Mouse (Mus musculus) cerebellum, postnatal 14 days (tissue): ENCODE results near the gene Prelid3b.

Experiments
- DNase-seq, 2 experiments: peaks; one replicate each; pipeline ENCODE4 v3.0.0; 2021; ENCODE audit warnings: mixed read lengths in 2 of 2

Gene Prelid3b

DNA sequence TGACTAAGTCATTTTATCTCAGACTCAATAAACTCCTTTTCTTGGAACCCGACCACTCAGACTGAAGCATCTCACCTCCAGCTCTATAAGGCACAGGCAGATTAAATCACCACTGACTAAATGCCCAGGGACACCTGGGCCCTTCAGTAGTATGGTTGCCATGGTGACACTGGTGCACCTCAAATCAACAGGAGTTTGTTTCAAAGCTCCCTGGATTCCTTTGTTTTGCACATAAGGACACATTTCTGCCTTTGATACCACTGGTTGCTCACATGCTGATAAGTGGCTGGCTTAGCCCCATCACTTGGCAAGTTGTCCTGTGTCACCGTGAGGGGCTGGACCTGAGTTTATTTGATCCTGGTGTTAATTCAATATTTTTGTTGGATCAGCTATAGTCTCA, 13.5 kb downstream of the Prelid3b start:
- no peak for DNase-seq

DNA sequence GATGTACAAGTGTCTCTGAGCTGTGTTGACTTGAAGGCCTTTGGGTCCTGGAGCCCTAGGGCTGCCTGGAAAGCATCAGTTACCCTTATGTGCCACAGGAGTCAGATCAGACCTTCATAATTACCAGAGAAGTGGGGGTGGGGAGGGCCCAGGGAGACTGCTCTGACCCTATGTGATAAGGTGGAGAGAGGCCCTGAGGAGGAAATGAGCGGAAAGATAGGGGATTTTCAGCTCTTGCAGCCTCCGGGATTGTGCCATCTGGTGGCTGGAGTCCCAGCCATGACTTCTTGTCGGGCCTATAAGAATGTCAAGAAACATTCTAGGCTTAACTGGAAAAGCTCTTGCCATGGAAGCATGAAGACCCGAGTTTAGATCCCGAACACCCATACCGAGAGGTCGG, 19.2 kb downstream of the Prelid3b start:
- DNase-seq: no peak

DNA sequence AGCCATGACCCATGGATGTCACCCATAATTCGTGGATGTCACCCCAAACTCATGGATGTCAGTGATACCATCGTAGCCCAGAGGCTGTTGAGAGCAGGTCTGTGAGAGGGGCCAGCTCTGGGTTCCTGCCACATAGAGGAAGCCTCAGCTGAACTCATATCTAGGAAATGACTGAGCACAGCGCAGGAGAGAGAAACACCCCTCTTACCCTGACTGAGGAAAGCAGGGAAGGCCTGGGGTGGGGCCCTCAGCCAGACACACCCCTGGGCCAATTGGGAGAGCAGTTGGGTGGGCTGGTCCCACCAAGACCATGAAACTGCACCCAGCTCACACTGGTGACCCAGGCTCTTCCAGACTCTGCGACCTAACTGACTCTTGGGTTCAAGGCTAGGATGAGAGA, 22.5 kb downstream of the Prelid3b start, which contains the start of gene Tubb1:
TSS of gene Tubb1 (plus strand) at position 343 of the 400 bp plus-strand sequence.
- no peak for DNase-seq

DNA sequence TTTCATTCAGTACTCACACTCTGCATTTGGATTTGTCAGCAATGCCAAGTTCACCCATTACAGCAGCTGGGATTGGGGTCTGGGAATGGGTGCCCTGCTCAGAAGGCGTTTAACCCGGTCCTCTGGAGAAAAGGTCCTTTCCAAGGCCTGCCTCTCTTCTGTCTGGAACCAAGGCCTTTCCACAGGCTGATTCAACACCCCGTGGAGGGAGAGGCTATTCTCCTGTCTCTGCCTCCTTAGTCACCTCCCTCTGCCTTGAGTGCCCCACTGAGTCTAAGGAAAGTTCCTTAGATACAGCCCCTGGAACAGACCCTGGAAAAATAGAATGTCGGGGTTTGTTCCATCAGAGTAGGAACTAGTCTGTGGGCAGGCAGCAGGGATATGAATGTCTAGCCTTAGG, 24.5 kb downstream of the Prelid3b start:
- no peak for DNase-seq

DNA sequence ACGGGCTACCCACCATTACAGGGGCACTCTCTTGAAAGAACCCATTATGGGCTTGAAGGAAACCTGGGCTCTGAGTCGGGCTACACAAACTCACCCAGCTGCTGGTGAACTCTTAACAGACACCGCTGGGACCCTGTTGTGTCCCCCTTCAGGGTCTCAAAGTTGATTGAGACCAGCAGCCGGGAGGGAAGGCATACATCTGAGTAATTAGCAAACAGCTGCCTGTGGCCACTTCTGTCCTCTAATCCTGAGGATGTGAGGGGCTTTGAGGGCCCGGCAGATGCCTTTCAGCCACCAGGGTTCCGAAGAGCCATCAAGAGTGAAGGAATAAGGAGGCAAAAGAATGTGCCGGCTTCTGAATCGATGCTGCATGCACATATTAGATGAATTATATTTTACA, 26.0 kb downstream of the Prelid3b start:
- DNase-seq: no peak

DNA sequence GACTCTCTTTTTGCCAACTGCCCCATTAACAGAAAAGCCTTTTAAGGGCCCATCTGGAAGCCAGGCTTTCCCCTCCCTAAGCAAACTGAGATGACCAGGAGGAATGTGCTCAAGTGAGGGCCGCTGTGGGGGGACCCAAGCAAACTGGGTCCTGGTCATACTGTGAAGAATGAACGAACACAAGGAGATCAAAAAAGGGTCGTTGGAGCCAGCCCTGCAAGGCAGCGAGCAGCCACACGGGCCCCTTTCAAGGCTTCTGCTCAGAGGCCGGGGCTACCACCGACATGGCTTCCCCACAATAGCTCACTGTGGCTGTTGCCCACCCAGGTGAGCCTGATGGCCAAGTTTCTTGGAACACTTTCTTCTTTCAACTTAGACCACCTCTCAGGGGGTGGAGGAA, 26.4 kb downstream of the Prelid3b start:
- DNase-seq: no peak

DNA sequence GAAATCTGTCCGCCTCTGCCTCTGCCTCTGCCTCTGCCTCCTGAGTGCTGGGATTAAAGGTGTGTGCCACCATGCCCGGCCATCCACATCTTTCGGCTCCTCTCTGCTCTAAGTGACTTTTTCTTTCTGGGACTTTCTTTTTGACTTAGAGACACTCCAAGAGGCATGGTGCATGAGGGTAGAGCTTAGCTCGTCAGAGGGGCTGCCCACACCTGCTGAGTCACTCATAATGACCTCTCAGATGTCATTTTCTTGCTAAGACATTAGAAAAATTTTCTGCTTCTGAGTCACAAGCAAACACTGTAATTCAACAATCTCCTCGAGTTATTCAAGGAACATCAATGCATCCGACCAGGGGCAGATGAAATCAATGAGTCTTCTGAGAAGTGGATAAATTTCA, 27.9 kb downstream of the Prelid3b start:
- no peak for DNase-seq

DNA sequence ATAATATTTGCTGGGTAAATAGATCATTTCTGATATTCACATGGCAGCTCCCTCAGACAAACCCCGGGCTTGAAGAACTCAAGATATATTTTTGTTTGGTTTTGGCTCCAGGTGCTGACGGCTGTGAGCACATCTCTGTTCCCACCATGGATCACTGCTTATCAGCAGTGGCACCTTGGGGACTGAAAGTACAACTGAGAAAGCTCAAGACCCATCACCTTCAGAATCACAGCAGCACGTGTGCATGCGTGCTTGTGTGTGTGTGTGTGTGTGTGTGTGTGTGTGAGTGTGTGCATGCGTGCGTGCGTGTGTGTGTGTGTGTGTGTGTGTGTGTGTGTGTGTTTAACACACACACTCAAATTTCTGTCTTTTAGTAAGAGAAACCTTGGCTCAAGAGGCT, 28.5 kb downstream of the Prelid3b start:
- no peak for DNase-seq

DNA sequence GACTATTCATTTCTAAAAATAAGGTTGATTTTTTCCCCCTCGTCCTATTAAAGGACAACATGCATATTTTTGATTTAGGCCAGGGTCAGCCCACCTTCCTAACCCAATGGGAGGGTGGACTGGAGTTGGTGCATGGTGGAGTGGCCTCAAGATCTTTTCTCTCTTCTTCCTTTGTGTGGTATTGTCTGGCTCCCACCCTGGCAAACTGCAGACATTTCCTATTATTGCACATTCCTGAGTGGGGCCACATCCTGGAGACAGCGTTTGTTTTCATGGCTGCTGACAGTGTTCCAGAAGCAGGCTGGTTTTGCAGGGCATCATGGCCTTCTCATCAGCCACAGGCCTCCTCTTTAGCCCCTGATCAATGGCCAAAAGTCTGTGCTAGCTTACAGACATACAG, 29.8 kb downstream of the Prelid3b start:
- no peak for DNase-seq

DNA sequence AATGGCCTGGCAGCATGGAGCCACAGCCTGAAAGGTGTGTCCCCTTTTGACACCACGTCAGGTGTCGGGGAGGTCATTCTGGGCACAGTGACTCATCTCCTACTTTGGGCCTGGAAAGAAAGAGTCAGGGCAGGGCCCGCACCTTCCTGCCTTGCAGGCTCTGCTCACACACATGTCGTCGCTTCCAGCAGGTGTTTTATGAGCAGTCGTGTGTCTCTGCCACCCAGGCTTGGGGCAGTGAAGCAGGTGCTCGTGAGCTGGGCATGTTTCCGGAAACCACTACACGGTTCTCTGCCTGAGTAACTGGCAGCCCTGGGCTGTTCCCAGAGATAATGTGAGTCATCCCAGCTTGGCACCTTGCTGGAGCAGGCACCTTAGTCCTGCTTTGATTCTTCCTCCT, 30.4 kb downstream of the Prelid3b start:
- DNase-seq: no peak

DNA sequence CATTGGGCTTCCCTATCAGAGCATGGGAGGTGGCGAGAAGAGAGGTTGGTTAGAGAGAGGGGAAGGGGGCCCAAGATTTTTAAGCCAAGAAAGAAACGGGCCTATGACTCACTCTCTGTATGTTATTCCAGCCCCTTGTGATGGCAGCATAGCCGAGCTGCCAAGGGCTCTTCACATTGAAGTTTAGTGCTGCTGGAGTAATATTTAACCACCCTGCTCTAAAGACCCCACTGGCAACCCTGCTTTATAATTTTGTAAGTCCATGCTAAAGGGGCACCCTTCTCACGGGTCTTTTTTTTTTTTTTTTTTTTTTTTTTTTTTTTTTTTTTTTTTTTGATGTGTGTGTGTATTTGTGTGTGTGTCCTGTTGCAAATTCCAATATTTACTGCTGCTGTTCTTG, 31.0 kb downstream of the Prelid3b start:
- no peak for DNase-seq

DNA sequence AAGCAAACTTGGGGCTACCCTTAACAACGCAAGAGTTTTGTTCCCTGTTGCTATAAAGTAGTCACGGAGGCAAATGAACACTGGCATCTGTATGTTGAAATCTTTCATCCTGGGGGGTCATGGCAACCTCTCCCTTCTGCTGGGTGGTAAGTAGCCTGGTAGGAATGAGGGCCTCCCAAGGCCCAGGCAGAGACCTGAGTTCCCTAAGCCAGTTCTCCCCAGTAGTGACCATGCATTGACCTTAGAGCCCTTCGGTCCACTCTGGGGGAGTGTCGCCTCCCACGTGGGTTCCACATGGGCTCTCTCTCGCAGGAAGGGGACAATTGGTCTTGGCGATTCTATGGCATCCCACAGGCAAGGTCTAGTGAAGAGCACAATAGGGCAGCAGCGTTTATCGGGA, 32.9 kb downstream of the Prelid3b start:
- no peak for DNase-seq

DNA sequence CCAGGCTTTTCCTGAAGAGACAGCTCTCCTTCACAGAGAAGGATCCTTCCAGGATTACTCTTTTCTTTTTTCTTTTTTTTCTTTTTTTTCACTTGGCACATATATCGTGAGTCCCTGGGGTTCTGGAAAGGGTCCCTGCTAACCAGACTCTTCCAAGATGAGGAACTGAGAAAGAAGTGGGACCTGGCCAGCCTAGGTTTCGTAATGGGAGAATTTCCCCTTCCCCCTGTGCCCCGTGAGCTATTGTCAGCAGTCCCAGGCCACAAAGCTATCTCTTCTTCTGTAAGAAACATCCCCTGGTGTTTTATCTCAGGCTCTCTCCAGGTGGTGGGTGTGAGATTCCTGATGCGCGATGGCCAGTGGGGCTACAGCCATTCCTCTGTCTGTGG, 33.4 kb downstream of the Prelid3b start:
- DNase-seq: no peak

DNA sequence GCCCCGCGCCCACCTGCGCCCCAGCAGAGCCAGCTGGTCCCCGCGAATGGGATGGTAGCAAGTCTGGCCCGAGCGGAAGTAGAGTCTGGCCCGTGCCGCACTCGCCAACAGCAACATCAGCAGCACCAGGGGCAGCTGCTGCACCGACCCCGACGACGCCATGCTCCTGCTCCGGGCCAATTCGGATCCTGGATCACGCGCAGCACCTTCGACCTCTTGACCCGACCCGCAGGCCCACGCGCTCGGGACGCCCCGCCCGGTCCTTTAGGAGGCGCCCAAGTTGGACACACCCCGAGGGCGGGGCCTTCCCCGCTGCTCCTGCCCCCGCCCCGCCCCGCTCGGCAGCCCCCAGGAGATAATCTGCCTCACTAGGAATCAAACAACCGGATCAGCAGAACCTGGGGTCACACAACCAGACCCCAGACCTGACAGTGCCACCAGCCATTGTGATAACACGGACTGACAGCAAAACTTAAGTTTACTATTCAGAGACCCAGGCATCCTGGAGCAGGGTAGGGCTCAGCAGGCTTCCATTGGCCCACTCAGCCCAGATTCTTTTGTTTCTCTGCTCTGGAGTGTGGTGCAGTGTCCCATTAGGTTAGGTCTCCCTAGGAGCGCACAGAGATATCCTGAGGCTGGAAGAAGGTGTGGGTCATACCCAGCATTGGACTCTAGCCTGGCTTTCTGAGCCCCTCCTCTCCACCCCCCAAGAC, 34.0 kb downstream of the Prelid3b start, which contains the start of gene Ctsz:
TSS of gene Ctsz (minus strand) at position 303 of the 713 bp plus-strand sequence.
- peak; percentile 28 to 53 for DNase-seq

DNA sequence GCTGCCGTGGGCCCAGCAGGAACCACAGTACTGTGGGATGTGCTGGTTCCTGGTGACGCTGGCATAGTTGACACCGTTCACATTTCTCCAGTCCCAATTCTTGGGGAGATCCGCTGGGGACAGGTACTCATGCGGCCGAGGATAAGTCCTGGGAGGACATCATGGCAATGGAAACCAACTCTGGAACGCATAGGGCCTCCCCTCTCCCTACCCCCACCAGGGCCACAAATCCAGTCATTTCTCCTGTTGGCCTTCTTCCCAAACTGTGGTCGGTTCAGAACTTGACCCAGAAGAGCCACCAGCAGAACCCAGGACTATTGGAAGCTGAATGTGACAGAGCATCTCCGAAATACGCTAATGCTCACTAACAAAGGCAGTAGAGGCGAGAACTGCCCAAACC, 34.7 kb downstream of the Prelid3b start:
- no peak for DNase-seq

DNA sequence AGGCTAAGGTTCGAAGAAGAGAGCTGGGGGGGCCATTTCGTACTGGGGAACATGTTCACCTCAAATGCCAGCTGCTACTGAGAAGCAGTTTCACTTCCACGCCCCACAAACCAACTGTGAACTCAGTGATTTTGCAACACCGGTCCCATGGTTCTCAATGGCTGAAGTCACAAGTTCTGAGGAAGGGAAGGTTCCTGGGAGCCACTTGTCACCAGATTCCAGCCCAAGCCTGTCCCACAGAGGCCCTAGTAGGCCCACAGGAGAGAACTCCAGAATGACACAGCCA, 35.2 kb downstream of the Prelid3b start:
- DNase-seq: no peak

DNA sequence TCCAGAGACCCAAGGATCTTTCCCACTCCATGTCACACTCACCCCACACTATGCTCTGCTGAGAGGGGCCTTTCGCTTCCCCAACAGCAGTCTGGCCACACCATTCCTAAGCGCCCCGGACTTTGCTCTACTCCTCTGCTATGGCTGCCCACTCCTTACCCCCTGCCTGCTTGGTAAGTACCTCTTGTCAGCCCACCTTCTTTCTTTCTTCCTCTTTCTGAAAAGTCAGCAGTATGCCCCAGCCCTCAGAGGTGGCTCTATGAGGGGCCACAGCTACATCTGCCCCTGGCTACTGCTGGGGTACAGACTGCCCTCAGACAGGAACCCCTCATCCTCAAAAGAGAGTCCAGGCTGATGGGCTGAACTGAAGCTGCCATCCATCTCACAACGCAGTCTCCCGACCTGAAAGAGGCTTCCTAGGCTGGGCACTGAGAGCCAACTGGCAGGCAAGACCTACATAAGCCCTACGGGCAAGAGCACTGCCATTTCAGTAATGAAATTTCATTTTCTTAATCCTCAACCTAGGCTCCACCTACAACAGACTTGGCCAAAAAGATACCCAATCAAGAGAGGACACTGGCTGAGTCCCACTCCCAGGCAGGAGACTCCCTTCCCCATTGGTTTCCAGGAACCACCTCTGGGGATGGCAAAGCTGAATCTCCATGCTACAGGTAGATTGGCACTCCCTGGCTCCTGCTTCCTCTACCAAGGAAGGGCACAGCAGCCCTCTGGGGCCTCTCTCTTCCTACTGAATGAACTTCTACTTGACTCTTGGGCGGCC, 35.8 kb downstream of the Prelid3b start:
- DNase-seq: no peak

DNA sequence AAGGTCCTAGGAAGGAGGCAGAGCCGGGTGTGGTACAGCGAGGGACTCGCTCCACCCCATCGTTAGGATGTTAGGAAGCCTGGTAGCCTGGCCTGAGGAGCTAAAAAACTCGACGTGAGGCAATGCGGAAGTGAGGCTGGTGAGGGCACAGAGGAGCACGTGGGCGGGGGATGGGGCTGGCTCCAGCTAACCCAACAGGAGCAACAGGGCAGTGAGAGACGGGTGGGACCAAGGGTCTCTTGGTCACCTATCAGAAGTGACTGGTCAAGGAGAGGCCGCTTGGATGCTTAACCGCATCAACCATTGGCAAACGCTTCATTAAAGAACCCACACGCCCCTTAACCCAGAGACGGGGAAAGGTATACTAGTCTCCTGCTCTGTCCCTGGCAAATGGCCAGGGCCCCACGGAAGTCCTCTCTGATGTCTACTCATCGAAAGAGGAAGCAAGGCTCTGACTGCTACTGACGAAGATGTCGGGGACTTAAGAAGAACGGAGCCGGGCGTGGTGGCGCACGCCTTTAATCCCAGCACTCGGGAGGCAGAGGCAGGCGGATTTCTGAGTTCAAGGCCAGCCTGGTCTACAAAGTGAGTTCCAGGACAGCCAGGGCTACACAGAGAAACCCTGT, 36.7 kb downstream of the Prelid3b start:
- DNase-seq: no peak

DNA sequence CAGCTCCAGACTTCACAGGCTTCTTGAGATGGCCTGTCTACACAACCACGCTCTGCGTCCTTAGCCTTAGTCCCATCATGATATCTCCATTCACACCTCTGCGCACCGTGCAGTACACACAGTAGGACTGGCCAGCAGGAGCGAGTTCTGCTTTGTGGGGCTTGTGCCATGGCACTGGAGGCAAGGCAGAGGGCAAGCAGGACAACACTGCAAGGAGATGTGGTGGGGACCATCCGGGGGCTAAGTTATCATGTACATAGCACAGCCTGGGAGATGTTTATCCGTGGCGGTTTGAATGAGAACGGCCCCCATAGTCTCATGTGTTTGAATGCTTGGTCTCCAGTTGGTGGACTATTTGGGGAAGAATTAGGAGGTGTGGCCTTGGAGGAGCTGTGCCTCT, 37.9 kb downstream of the Prelid3b start:
- no peak for DNase-seq

DNA sequence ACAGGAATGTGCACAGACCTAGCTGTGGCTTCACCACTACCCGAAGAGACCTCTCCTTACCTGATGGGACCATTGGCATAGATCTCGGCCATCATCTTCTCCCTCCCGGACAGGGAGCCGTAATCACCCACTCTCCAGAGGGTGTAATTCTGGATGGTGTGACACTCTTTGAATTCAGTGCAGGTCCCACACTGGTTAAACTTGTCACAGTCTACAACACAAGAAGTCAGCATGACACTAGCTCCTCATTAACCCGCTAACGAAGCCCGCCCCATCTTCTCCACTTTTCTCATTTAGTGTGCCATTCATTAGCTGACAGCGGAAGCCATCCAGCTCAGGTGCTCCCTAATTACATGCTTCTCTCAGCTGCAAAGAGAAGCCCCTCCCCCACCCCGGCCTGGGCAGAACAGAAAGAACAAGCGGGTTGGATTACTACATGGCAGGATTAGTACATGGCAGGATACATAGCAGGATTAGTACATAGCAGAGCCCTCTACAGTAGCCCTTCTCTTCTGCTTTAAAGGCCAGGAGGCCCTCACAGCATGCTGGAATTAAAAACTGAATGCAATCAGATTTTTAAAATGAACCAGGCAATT, 43.8 kb downstream of the Prelid3b start:
- no peak for DNase-seq

DNA sequence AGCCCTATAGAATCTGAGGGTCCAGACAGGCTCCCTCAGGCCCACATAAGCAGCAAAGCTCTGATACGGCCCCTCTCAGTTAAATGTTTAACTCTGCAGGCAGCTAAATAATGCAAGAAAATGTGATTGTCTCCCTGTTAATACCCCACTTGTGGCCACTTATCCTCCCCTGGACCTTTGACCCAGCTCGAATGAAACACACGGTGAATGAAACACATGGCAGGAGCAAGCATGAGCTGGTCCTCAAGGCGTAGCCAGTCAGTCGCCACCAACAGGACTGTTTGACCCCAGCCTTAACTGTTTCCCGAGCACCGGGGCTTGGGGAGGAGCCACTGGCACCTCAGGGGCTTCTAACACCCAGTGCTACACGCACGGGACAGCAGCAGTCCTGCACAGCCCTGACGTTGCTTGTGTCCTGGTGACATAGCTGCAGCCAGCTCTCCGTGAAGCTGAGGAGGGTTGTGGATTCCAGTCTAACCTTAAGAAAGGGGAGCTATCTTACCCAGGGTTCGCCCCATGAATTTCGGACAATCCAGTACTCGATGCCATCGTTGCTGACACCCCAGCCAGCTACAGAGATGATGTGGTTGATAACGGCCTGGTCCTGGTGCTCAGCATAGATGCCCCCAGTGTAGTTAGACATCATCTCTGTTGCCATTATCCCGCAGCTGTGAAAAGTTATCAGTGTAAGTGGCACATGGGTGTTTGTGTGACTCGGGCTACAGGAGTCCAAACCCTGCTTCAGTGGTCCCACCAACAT, 44.6 kb downstream of the Prelid3b start:
- no peak for DNase-seq

DNA sequence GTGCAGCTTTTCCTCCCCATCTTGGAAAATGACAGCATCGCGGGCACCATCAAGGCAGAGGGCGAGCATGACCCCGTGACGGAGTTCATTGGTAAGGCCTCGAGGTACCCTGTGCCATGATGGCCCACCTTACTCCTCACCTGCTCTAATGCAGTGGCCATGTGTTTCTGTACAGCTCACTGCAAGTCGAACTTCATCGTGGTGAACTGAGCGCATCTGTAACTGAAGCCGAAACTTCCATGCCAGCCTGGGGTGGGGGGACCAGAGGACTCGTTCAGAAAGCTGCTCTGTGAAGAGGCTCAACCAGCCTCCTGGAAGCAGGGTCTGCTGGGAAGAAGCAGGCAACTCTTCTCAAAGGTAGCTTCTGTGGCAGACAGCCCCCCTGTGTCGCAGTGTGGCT, 46.0 kb downstream of the Prelid3b start:
- no peak for DNase-seq
